Mouse (Mus musculus) liver, adult (tissue): Measurements from ENCODE around the gene Mrpl39.

ENCODE experiments used
- GATA4 ChIP-seq: IDR thresholded peaks from 2 replicates; pipeline ENCODE4 v1.6.1; 2014; ENCODE audit warnings: mild to moderate bottlenecking, low read length; ENCODE audit not compliant: insufficient replicate concordance

Gene Mrpl39

DNA sequence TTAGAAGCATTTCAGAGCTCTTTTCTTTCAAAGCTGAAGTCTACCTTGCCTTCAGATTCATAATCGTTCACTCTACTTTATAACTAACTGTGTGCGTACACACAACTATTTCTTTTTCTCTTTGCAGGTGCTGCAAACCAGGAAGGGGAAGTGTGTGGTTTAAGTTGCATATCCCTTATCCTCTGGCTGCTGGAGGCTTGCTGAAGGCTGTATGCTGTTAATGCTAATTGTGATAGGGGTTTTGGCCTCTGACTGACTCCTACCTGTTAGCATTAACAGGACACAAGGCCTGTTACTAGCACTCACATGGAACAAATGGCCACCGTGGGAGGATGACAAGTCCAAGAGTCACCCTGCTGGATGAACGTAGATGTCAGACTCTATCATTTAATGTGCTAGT, 21.6 kb downstream of the Mrpl39 start:
- no peak for TF ChIP-seq GATA4

GRCm38 (mm10) chr16:84713156-84713555, 22.4 kb downstream of the Mrpl39 start:
- TF ChIP-seq GATA4, result no peak

DNA sequence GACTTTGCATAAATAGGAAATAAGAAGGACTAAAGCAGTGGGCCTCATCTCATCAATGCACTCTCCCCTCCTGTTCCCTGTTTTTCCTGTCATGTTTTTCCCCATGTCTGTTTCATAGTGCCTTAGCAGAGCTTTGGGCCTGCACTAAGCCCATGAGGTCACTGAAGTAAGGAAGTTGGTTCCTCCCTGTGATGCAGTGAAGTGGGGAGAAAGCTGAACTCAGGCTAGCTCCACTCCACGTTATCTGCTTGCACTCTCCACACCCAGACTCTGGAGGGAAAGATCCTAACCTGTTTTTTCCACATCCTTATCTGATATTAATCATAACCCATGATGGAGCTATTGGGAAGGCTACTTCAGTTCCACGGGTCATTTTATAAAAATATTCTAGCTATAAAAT, 26.9 kb downstream of the Mrpl39 start:
- no peak for TF ChIP-seq GATA4

DNA sequence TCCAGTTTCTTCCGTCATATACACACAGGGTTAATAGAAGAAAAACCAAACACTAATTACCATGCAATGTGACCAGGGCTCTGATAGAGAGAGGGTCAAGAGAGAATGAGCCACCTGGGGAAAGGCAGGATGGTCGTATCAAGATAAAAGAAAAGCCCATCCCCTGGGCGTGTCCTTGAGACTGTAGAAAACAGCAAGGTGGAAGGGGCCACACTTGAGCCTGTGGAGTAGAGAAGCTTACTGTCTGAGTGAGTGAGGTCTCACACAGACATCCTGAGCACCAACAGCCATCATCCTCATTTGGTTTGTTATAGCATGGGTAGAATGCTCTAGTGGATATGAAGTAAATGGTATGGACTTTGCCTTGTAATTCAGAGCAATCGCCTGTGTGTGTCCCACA, 27.7 kb downstream of the Mrpl39 start:
- no peak for TF ChIP-seq GATA4

DNA sequence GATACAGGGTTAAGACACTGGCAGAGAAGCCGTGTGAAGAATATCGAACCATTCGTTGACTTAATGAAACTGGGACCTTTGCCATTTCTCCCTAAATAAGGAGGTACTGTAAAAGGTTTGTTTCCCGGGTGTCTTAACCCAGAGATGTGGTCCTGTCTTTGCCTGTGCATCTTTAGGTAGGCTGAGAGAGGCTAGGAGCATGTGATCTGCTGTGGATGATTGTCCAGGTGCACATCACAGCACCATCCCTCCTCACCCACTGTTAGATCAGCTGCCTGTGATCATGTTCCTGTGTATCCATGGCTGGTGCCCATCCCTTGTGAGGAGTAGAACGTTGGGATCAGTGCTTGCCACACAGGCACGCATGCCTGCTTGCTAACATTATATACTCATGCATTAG, 29.0 kb downstream of the Mrpl39 start:
- no peak for TF ChIP-seq GATA4

GRCm38 (mm10) chr16:84705507-84705906, 30.0 kb downstream of the Mrpl39 start:
- no peak for TF ChIP-seq GATA4

- no peak for TF ChIP-seq GATA4
Observed at GRCm38 (mm10) chr16:84704661-84705240, 30.8 kb downstream of the Mrpl39 start.

GRCm38 (mm10) chr16:84703769-84704660, 31.5 kb downstream of the Mrpl39 start:
- no peak for TF ChIP-seq GATA4

GRCm38 (mm10) chr16:84703129-84703768, 32.3 kb downstream of the Mrpl39 start:
- TF ChIP-seq GATA4, result no peak

DNA sequence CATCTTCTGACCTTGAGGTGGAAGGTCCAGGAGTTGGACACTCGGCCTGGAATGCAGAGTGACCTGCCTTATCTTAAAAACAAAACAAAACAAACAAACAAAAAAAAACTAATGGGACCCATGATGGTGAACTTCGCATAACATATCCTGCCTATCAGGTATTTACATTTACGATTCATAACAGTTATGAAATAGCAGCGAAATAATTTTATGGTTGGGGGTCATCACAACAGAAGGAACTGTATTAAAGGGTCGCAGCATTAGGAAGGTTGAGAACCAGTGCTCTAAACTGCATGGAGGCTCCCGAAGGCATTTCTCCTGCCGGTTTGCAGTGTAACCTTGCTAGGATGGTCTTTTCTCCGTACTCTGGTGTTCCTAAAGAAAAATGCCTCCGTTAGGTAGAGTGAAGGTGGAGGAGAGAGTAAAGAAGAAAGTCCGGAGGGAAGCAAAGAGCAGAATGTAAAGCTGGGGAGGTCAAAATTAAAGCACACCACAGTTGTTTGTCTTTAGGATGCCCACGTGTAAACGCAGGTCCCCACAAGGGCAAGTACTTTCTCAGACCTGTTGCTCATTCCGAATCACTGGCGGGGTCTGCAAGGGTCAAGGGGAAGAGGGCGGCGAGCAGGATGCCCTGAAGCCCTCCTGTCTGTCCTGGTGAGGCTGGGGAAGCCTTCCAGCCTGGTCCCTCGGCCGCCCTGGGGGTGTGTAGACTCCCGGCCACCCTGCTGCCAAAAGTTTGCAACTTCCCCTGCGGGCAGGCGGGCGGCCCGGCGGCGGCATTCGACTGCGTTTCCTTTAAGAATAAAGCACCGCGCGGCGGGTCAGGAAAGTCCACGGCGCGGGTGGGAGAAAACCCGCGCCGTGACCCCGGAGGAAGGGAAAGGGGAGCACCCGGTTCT, 33.1 kb downstream of the Mrpl39 start:
- TF ChIP-seq GATA4, result no peak

- no peak for TF ChIP-seq GATA4
Observed at GRCm38 (mm10) chr16:84701041-84701440, 34.5 kb downstream of the Mrpl39 start.

GRCm38 (mm10) chr16:84698708-84699107, 36.8 kb downstream of the Mrpl39 start:
- no peak for TF ChIP-seq GATA4

GRCm38 (mm10) chr16:84696178-84696577, 39.4 kb downstream of the Mrpl39 start:
- no peak for TF ChIP-seq GATA4

- no peak for TF ChIP-seq GATA4
Observed at GRCm38 (mm10) chr16:84681991-84682390, 53.6 kb downstream of the Mrpl39 start.

DNA sequence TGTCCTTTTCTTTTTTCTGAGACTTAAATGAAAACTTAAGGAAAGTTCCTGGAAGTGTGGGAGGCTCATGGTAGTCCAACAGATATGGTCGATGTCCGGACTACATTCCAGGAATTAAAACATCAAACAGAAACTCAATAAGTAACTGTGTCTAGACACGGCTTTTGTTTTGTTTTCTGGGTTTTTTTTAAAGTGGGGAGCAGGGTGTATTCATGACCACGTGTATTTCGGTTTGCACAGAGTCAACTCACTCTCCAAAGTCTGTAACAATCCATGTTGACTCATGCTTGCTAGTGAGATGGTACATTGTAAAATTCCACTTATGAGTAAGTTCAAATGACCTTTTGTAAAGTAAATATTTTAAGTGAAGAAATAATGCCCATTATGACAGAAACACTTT, 54.8 kb downstream of the Mrpl39 start:
- TF ChIP-seq GATA4, result no peak
